Mouse (Mus musculus): ENCODE results near the gene Src.

- no peak for TF ChIP-seq CTCF (IDR thresholded peaks at IDR 0.05)
- no peak for TF ChIP-seq EP300 (IDR thresholded peaks at IDR 0.05)
These were observed 17.8 kb upstream of the Src start for GRCm38 (mm10) chr2:157400491-157400890.
